Mouse (Mus musculus) intestine, embryonic 15.5 days (tissue): Measurements from ENCODE around the gene Ube2j1. TPM values are rescaled to one million over a fixed set of nuclear protein-coding genes. Genes with fewer than 3 reads are reported as not detected.

Source experiments
- ATAC-seq: fragments of 200-750 bp; cut with Nextera tagmentation; 2 replicates; pipeline ENCODE4 v1.8.0; 2017; ENCODE audit warnings: moderate TSS enrichment, moderate library complexity
- H3K27ac ChIP-seq: fragments of 300-500 bp; sonication (generic); 2 replicates; pipeline ENCODE4 v1.5.1; 2015; ENCODE audit warnings: mild to moderate bottlenecking, inconsistent platforms
- H3K27me3 ChIP-seq: fragments of 300-500 bp; sonication (generic); replicated peaks from 2 replicates; pipeline ENCODE4 v1.6.1; 2015; ENCODE audit warnings: inconsistent platforms
- H3K36me3 ChIP-seq: fragments of 300-500 bp; sonication (generic); 2 replicates; pipeline ENCODE4 v1.6.1; 2015; ENCODE audit warnings: inconsistent platforms
- H3K4me1 ChIP-seq: fragments of 300-500 bp; sonication (generic); replicated peaks from 2 replicates; pipeline ENCODE4 v1.6.1; 2015; ENCODE audit warnings: inconsistent platforms
- H3K4me2 ChIP-seq: fragments of 300-500 bp; sonication (generic); replicated peaks from 2 replicates; pipeline ENCODE4 v1.6.1; 2015; ENCODE audit warnings: mild to moderate bottlenecking, inconsistent platforms
- H3K4me3 ChIP-seq: fragments of 300-500 bp; sonication (generic); replicated peaks from 2 replicates; pipeline ENCODE4 v1.5.1; 2015; ENCODE audit warnings: inconsistent platforms
- H3K9ac ChIP-seq: fragments of 300-500 bp; sonication (generic); 2 replicates; pipeline ENCODE4 v1.6.1; 2015; ENCODE audit warnings: inconsistent platforms
- H3K9me3 ChIP-seq: fragments of 300-500 bp; sonication (generic); 2 replicates; pipeline ENCODE4 v1.6.1; 2016; ENCODE audit warnings: inconsistent platforms
- WGBS: fragments of 180-500 bp; shearing (Covaris S2); methylation state at CpG from one replicate; pipeline ENCODE4 v1.1.7; 2015; 5-methylcytosine and 5-hydroxymethylcytosine counted together
- polyA plus RNA-seq: library from polyadenylated mRNA; unstranded; fragments of >200 nt; fragmentation: Nextera tagmentation; extraction: Ambion mirVana; gene quantifications from 2 replicates; pipeline ENCODE4 v1.2.1, GENCODE M21; 2015

Gene Ube2j1
- polyA plus RNA-seq, 1 experiment from 2014 or later: 46.4 TPM

DNA sequence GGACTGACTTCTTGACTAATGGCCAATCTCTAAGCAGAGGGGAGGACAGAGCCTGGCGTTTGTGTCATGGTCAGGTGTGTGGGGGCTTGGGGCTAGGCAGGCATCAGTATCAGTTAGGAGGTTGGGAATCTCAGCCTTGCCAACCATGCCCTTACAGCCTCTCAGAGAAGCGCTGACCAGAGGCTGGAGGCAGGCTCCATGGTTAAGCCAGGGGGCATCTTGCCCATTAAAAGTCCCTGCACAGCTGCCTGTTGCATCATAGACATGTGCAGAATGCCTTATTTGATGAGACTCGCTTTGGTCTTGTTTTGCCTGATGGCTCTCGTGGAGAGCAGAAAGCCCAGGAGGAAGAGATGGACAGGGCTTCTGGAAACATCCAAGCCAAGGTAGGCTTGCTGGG, 31.8 kb downstream of the Ube2j1 start, which contains the start of gene Gabrr2:
Gene Gabrr2 (plus strand): TSS at position 19 of the 400 bp plus-strand sequence.
- no peaks in the 10 kb centered on the region for H3K4me1 ChIP-seq
- no peaks in the 10 kb centered on the region for H3K27me3 ChIP-seq
- no peak within 1 kb of the TSS for H3K4me3 ChIP-seq
- H3K36me3 ChIP-seq: no peaks in the 10 kb centered on the region
- H3K9ac ChIP-seq: no peak within 1 kb of the TSS
- H3K27ac ChIP-seq: no peak within 1 kb of the TSS
- H3K4me2 ChIP-seq: no peak within 1 kb of the TSS
- no peaks in the 10 kb centered on the region for H3K9me3 ChIP-seq
- WGBS: 84% methylated on average over 4 of the region's 4 CpGs
- no peak for ATAC-seq

DNA sequence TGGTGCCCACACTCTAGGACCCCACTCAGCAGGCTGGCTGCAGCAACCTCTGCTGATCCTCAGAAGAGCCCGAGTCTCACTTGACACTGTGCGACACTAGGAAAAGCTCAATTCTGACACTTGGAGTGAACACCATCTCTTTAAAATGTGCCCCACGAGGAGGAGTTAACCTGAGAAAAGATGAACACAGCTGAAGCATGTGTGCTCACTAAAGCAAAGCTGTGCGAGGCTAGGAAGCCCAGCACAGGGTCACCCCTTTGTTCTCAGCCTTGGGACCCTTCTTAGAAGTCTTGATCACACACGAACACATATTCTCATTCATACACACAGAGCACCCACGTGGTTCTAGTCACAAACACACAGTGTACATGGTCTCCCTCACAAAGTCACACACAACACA, 33.8 kb downstream of the Ube2j1 start:
- Histone ChIP-seq H3K9me3 (no peaks in the 10 kb centered on the region), H3K9ac (no peak overlapping the region), H3K27me3 (no peaks in the 10 kb centered on the region), H3K4me3 (no peak overlapping the region), H3K27ac (no peak overlapping the region), H3K4me2 (no peak overlapping the region), H3K4me1 (no peaks in the 10 kb centered on the region), H3K36me3 (no peaks in the 10 kb centered on the region)
- ATAC-seq: no peak
- 80% methylated on average over 6 of the region's 6 CpGs for WGBS

DNA sequence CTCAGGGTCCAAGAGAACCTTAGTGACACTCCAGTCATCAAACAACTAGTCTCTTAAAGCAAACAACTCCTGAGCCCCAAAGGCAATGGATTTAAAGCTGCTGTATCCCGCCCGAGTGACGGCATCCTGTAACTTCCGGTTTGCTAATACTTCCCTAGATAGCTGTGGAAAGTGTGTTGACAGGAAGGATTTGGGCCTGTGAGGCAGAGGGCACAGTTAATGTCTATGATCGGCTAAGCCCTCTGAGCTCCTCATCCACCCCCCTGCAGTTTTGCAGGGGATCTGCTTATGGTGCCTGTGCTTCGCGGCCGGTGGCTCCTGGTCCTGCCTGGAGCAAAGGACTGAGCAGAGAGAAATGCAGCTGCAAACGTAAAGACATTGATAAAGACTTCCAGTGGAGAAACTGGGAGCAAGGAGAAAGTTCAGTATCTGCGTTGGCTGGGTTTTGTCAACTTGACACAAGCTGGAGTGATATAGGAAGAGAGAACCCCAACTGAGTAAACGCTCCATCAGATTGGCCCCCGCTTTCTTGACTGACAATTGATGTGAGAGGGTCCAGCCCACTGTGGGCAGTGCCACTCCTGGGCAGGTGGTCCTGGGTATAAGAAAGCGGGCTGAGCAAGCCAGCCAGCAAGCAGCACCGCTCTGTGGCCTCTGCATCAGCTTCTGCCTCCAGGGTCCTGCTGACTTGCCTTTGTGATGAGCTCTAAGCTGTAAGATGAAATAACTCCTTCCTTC, 35.2 kb downstream of the Ube2j1 start:
- 36% methylated on average over 14 of the region's 14 CpGs for WGBS
- peak overlapping the region; percentile 25; the same call in 1 of the 2 replicates for H3K4me2 ChIP-seq
- ATAC-seq: no peak
- H3K9ac ChIP-seq: no peak overlapping the region
- H3K27ac ChIP-seq: no peak overlapping the region
- H3K9me3 ChIP-seq: no peaks in the 10 kb centered on the region
- no peaks in the 10 kb centered on the region for H3K4me1 ChIP-seq
- H3K4me3 ChIP-seq: no peak overlapping the region
- H3K36me3 ChIP-seq: no peaks in the 10 kb centered on the region
- no peaks in the 10 kb centered on the region for H3K27me3 ChIP-seq

DNA sequence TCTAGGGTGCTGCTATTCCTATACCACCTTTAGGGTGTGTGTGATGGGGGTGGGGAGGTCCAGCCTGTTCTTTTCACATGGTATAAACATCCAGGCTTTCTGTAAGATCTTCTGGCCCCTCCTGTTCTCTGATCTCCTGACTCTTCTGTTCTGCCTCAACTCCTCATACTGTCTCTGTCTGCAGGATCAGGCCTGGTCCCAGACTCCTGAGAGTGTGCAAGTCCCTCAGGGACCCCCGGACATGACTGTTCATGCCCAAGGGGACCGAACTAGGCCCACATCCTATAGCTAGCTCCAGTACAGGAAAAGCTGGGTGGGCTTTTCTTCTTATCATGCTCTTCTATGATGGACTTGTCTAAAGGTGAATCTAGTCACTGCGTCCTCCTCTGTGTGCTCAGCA, 36.1 kb downstream of the Ube2j1 start:
- WGBS: 88% methylated on average over 3 of the region's 3 CpGs
- Histone ChIP-seq H3K27ac (no peak overlapping the region), H3K9ac (no peak overlapping the region), H3K4me2 (no peak overlapping the region), H3K9me3 (no peaks in the 10 kb centered on the region), H3K36me3 (no peaks in the 10 kb centered on the region), H3K4me3 (no peak overlapping the region), H3K27me3 (no peaks in the 10 kb centered on the region), H3K4me1 (no peaks in the 10 kb centered on the region)
- no peak for ATAC-seq

DNA sequence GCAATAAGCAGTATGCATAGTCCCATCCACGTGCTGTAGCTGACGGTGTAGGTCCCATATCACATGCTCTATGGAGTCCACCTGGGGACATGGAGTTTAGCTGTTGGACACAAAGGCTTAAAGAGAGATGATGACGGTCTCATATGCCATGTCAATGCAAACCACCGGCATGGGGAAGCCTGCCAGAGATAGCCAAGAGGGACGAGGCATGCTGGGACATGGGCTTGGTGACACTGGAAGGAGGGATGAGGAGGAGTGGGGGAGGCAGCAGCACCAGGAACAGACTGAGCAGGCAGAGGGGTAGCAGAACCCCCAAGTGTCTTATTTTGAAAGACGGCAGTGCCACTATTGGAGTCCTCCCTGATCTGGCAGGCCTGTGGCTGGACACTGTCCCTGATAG, 36.6 kb downstream of the Ube2j1 start:
- WGBS: 88% methylated on average over 6 of the region's 6 CpGs
- Histone ChIP-seq H3K4me1 (no peaks in the 10 kb centered on the region), H3K4me3 (no peak overlapping the region), H3K4me2 (no peak overlapping the region), H3K36me3 (no peaks in the 10 kb centered on the region), H3K27ac (no peak overlapping the region), H3K9me3 (no peaks in the 10 kb centered on the region), H3K9ac (no peak overlapping the region), H3K27me3 (no peaks in the 10 kb centered on the region)
- ATAC-seq: no peak

DNA sequence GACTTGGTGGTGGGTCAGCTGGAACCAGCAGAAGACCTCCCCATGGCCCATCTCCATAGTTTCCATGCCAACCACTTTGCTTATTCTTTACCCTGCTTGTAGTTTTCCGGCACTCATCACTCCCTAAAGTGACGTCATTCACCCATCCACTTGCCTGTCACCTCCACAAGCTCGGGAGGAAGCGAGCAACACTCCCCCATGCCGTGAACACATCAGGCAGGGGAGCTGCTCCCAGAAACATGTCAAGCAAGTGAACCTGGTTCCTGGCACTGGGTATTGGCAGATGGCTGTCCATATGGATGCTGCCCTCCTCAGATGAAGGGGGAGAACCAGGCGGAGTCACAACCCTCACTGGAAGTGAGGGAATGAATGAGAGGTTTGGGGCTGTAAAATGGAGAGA, 37.7 kb downstream of the Ube2j1 start:
- 67% methylated on average over 6 of the region's 6 CpGs for WGBS
- H3K27ac ChIP-seq: no peak overlapping the region

DNA sequence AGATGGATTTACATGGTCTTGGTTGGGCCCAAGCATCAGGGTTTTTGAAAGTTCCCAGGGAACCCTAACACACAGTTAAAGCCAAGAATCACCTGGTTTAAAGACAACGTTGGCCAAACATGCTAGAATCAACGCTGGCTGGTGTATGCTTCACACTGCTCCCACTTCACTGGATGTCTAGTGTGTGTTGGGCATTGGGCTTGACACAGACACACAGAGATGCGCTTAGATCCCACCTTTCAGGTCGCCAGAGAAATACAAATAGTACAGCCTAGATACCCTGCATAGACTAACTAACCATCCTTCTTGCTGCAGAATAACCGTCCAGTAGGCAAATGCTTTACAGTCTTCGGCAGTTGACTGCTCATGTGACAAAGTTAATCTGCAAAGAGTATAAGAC, 39.1 kb downstream of the Ube2j1 start:
- Histone ChIP-seq H3K9ac (no peak overlapping the region), H3K4me2 (no peak overlapping the region), H3K9me3 (no peaks in the 10 kb centered on the region), H3K4me3 (no peak overlapping the region), H3K27me3 (no peaks in the 10 kb centered on the region), H3K27ac (no peak overlapping the region), H3K4me1 (no peaks in the 10 kb centered on the region), H3K36me3 (no peaks in the 10 kb centered on the region)
- WGBS: 87% methylated on average over 6 of the region's 6 CpGs
- no peak for ATAC-seq

More for the DNA sequence above, 37.7 kb downstream of the Ube2j1 start:
- Histone ChIP-seq H3K9me3 (no peaks in the 10 kb centered on the region), H3K9ac (no peak overlapping the region), H3K4me1 (no peaks in the 10 kb centered on the region), H3K4me3 (no peak overlapping the region), H3K36me3 (no peaks in the 10 kb centered on the region), H3K27me3 (no peaks in the 10 kb centered on the region), H3K4me2 (no peak overlapping the region)
- ATAC-seq: no peak

DNA sequence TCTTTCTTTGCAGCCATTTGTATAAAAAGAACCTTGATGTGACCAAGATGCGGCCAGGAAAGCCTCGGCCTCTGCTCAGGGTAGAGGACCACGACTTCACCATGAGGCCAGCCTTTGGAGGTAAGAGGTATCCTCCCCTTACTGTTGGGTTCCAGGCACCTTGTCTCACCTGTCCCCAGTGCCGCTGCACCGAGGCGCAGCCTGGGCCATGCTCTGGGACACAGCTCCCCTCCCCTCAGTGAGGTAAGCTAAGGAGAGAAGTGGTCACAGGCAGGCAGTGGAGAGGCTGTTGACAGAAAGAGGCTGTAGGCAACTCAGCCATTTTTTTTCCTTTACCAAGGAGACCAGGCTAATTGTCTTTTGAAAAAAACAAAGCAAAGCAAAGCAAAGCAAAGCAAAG, 40.1 kb downstream of the Ube2j1 start:
- WGBS: 82% methylated on average over 6 of the region's 6 CpGs
- ATAC-seq: no peak
- H3K4me1 ChIP-seq: no peaks in the 10 kb centered on the region
- no peaks in the 10 kb centered on the region for H3K9me3 ChIP-seq
- no peak overlapping the region for H3K9ac ChIP-seq
- no peaks in the 10 kb centered on the region for H3K27me3 ChIP-seq
- H3K4me3 ChIP-seq: no peak overlapping the region
- H3K4me2 ChIP-seq: no peak overlapping the region
- no peaks in the 10 kb centered on the region for H3K36me3 ChIP-seq
- no peak overlapping the region for H3K27ac ChIP-seq

DNA sequence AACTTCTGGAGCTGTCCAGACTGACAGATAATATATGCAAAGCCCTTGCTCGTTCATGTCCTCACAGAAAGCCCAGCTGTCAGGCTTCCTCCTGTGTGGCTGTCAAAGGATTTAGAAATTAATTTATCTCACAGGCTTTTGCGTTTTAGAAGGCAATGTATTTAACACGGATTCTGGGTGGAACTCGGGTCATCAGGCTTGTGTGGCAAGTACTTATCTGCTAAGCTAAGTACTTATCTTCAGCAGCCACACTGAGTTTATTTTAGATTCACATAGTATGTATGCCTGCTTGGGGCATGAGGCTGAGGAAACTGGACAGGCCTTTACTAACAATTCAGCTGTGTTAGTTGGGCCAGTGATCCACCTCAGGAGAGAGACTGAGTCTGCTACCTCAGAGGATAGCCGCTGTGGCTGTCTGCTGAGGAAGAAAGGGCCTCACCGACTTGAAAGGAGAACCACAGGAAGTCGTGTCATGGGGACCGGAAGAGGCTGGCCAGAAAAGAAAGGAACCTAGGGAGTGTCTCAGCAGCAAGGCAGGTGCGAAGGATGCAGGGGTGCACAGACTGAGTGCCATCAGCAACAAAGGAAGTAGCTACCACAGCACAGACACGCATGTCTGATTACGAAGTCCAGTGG, 41.4 kb downstream of the Ube2j1 start:
- Histone ChIP-seq H3K4me3 (no peak overlapping the region), H3K27me3 (no peaks in the 10 kb centered on the region), H3K27ac (no peak overlapping the region), H3K36me3 (no peaks in the 10 kb centered on the region), H3K9me3 (no peaks in the 10 kb centered on the region), H3K9ac (no peak overlapping the region), H3K4me1 (no peaks in the 10 kb centered on the region), H3K4me2 (no peak overlapping the region)
- no peak for ATAC-seq
- WGBS: 56% methylated on average over 11 of the region's 11 CpGs

DNA sequence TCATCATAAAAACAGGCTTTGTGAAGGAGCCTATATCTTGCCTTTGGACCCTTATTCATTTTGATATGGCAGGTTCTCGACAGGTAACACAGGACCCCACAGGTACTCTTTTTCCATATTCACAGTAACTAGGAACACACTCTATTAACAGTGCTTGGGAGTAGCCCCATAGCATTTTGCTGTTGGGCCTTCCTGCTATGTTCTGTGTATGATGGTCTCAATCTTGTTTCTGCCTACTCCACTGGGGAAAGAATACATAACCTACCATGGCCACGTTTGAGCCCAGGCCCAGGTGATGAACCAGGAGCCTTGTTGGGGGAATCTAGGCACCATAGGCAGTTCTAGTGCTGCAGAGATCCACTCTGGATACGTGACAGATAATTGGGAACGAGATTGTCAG, 43.2 kb downstream of the Ube2j1 start:
- Histone ChIP-seq H3K4me3 (no peak overlapping the region), H3K9ac (no peak overlapping the region), H3K27ac (no peak overlapping the region), H3K4me2 (no peak overlapping the region), H3K9me3 (no peaks in the 10 kb centered on the region), H3K27me3 (no peaks in the 10 kb centered on the region), H3K36me3 (no peaks in the 10 kb centered on the region), H3K4me1 (no peaks in the 10 kb centered on the region)
- WGBS: 80% methylated on average over 4 of the region's 4 CpGs
- no peak for ATAC-seq

DNA sequence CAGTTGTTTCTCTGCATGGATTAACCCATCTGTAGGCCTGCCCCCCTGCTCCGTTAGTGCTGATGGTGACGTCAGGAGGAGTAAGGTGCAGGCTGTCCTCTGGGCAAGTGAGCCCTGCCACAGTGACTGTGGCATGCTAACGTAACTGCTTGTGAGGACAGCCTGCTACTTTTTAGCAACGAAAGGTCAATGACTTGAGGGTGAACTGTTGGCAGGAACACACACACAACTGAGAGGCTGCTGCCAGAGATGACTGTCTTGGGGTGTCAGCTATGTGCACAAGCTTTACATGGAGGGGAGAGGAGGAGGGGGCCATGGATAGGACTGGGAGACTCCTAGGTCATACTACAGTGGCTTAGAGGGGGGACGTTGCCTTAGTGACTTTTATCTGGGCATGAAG, 43.6 kb downstream of the Ube2j1 start:
- WGBS: 81% methylated on average over 5 of the region's 5 CpGs
- Histone ChIP-seq H3K9ac (no peak overlapping the region), H3K36me3 (no peaks in the 10 kb centered on the region), H3K27me3 (no peaks in the 10 kb centered on the region), H3K9me3 (no peaks in the 10 kb centered on the region), H3K27ac (no peak overlapping the region), H3K4me1 (no peaks in the 10 kb centered on the region), H3K4me3 (no peak overlapping the region), H3K4me2 (no peak overlapping the region)
- no peak for ATAC-seq

DNA sequence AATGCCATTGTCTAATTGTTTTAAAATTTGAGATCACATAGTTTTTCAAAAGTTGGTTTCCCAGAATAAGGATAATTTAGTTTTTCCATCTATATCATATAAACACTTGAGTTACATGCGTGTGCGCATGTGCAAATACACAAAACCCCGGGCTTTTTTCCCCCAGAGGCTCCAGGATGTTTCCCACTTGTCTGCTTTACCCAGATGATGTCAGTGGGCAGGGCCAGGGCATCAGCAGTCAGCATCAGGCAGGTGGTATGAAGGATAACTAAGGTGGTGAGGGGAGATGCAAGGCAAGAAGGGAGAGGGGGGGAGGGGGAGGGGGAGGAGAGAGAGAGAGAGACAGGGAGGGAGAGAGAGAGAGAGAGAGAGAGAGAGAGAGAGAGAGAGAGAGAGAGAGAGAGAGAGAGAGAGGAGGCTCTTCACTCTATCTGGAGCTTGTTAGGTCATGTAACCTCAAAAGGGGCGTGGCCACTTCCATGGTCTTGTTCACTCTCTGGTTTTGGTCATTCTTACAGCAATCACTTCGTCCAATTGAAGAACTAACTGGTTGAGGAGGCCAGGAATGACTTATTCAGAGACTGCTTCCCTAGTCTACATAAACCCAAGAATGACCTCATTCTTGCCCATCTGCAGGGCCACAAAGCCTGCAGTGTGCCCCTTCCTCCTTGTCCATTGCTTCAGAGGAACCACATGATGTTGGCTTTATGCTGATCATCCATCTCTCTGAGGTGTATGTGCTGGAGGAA, 44.7 kb downstream of the Ube2j1 start:
- Histone ChIP-seq H3K27me3 (no peaks in the 10 kb centered on the region), H3K9ac (no peak overlapping the region), H3K27ac (no peak overlapping the region), H3K4me1 (no peaks in the 10 kb centered on the region), H3K4me2 (no peak overlapping the region), H3K4me3 (no peak overlapping the region), H3K9me3 (no peaks in the 10 kb centered on the region), H3K36me3 (no peaks in the 10 kb centered on the region)
- ATAC-seq: no peak
- WGBS: 88% methylated on average over 5 of the region's 5 CpGs
